Mouse (Mus musculus) olfactory bulb, adult 2 months (tissue): Measurements from ENCODE around the gene Ttk.

Experiments
- CTCF ChIP-seq: fragments of 200-500 bp; IDR thresholded peaks from 2 replicates; pipeline ENCODE4 v1.5.1; 2012; ENCODE audit warnings: low read depth, mild to moderate bottlenecking, low read length, moderate library complexity; ENCODE audit not compliant: insufficient read depth
- POLR2A ChIP-seq: fragments of 200-500 bp; IDR thresholded peaks from 2 replicates; pipeline ENCODE4 v1.6.1; 2012; ENCODE audit warnings: mild to moderate bottlenecking, low read depth, low read length, moderate library complexity; ENCODE audit not compliant: insufficient read depth

- TF ChIP-seq POLR2A (no peak), CTCF (no peak)
Measured at GRCm38 (mm10) chr9:83807562-83807961, 26.9 kb upstream of the Ttk start.
